Mouse (Mus musculus) embryonic facial prominence, embryonic 12.5 days (tissue): ENCODE results near the gene Gm4559. TPM values are rescaled to one million over a fixed set of nuclear protein-coding genes. Genes with fewer than 3 reads are reported as not detected.
A peak's percentile ranks its signal among the peaks of the same experiment; 100 is the strongest.
"Not testable (repeated sequence)": the region's sequence is repeated elsewhere in the genome, so short reads cannot be mapped to it uniquely, and the experiment has no call there.

Source experiments
- ATAC-seq: fragments of 200-750 bp; cut with Nextera tagmentation; 2 replicates; pipeline ENCODE4 v1.8.0; 2017; ENCODE audit not compliant: insufficient number of reproducible peaks, insufficient read depth, low FRiP score, low TSS enrichment
- H3K27ac ChIP-seq: fragments of 300-500 bp; sonication (generic); 2 replicates; pipeline ENCODE4 v1.5.1; 2016; ENCODE audit warnings: mild to moderate bottlenecking
- H3K27me3 ChIP-seq: fragments of 300-500 bp; sonication (generic); 2 replicates; pipeline ENCODE4 v1.6.1; 2016; ENCODE audit warnings: mild to moderate bottlenecking, moderate library complexity
- H3K36me3 ChIP-seq: fragments of 300-500 bp; sonication (generic); 2 replicates; pipeline ENCODE4 v1.6.1; 2016; ENCODE audit warnings: mild to moderate bottlenecking
- H3K4me1 ChIP-seq: fragments of 300-500 bp; sonication (generic); 2 replicates; pipeline ENCODE4 v1.6.1; 2016
- H3K4me2 ChIP-seq: fragments of 300-500 bp; sonication (generic); replicated peaks from 2 replicates; pipeline ENCODE4 v1.6.1; 2016; ENCODE audit warnings: mild to moderate bottlenecking, moderate library complexity
- H3K4me3 ChIP-seq: fragments of 300-500 bp; sonication (generic); 2 replicates; pipeline ENCODE4 v1.5.1; 2016; ENCODE audit warnings: mild to moderate bottlenecking
- H3K9ac ChIP-seq: fragments of 300-500 bp; sonication (generic); 2 replicates; pipeline ENCODE4 v1.6.1; 2016; ENCODE audit warnings: mild to moderate bottlenecking, moderate library complexity
- H3K9me3 ChIP-seq: fragments of 300-500 bp; sonication (generic); 2 replicates; pipeline ENCODE4 v1.6.1; 2016; ENCODE audit warnings: mild to moderate bottlenecking, moderate library complexity
- WGBS: fragments of 180-500 bp; shearing (Covaris S2); methylation state at CpG from one replicate; pipeline ENCODE4 v1.1.7; 2016; 5-methylcytosine and 5-hydroxymethylcytosine counted together
- polyA plus RNA-seq: library from polyadenylated mRNA; unstranded; fragments of >200 nt; fragmentation: Nextera tagmentation; extraction: Ambion mirVana; gene quantifications from 2 replicates; pipeline ENCODE4 v1.2.1, GENCODE M21; 2016

Gene Gm4559
- polyA plus RNA-seq, 1 experiment from 2014 or later, result not detected

GRCm38 (mm10) chr7:142297018-142297417 is 22.9 kb upstream of the Gm4559 start, which contains the start of gene Krtap5-1:
TSS of gene Krtap5-1 (minus strand) at chr7:142297118.
- ATAC-seq, H3K9me3 ChIP-seq, H3K4me2 ChIP-seq, H3K4me3 ChIP-seq, H3K4me1 ChIP-seq, H3K27ac ChIP-seq, H3K27me3 ChIP-seq, H3K36me3 ChIP-seq, H3K9ac ChIP-seq: not testable (repeated sequence)

- ATAC-seq, result not testable (repeated sequence)
- WGBS, result 46% methylated on average over 4 of the region's 4 CpGs
Observed at GRCm38 (mm10) chr7:142296108-142296507, 21.9 kb upstream of the Gm4559 start.

GRCm38 (mm10) chr7:142295418-142295817 is 21.3 kb upstream of the Gm4559 start:
- no peak for ATAC-seq
- Histone ChIP-seq H3K36me3 (no peaks in the 10 kb centered on the region), H3K4me1 (no peaks in the 10 kb centered on the region), H3K27ac (no peak overlapping the region), H3K9me3 (no peaks in the 10 kb centered on the region), H3K9ac (no peak overlapping the region), H3K4me3 (no peak overlapping the region), H3K27me3 (0 out of 2 replicates have a peak, but pooled peaks cover 3% of the 10 kb centered on the region), H3K4me2 (no peak overlapping the region)

More at GRCm38 (mm10) chr7:142296108-142296507, 21.9 kb upstream of the Gm4559 start:
- H3K27ac ChIP-seq, H3K4me1 ChIP-seq, H3K9me3 ChIP-seq, H3K27me3 ChIP-seq, H3K9ac ChIP-seq, H3K4me2 ChIP-seq, H3K36me3 ChIP-seq, H3K4me3 ChIP-seq: not testable (repeated sequence)

GRCm38 (mm10) chr7:142293851-142294250 is 19.7 kb upstream of the Gm4559 start:
- not testable (repeated sequence) for H3K4me3 ChIP-seq, H3K36me3 ChIP-seq, H3K4me2 ChIP-seq, H3K4me1 ChIP-seq, ATAC-seq, H3K9ac ChIP-seq, H3K27ac ChIP-seq, H3K27me3 ChIP-seq, H3K9me3 ChIP-seq
- WGBS, result 0% methylated on average over 2 of the region's 2 CpGs

- H3K36me3 ChIP-seq, H3K9me3 ChIP-seq, H3K4me1 ChIP-seq, H3K9ac ChIP-seq, ATAC-seq, H3K4me3 ChIP-seq, H3K27ac ChIP-seq, H3K4me2 ChIP-seq: not testable (repeated sequence)
- H3K27me3 ChIP-seq, result 0 out of 2 replicates have a peak, but pooled peaks cover 11% of the 10 kb centered on the region
- WGBS, result 66% methylated on average over 9 of the region's 9 CpGs
Observed at GRCm38 (mm10) chr7:142285910-142286612, 11.9 kb upstream of the Gm4559 start.

- Histone ChIP-seq H3K9me3 (no peaks in the 10 kb centered on the region), H3K27me3 (0 out of 2 replicates have a peak, but pooled peaks cover 12% of the 10 kb centered on the region), H3K27ac (peak overlapping the region; percentile 90; the same call in 1 of the 2 replicates), H3K4me2 (peak overlapping the region; percentile 59), H3K9ac (no peak overlapping the region), H3K36me3 (no peaks in the 10 kb centered on the region), H3K4me1 (peaks cover 6% of the 10 kb centered on the region; the same call in 1 of the 2 replicates), H3K4me3 (peak overlapping the region; percentile 52)
- peak; percentile 64; the same call in 1 of the 2 replicates for ATAC-seq
- 22% methylated on average over 23 of the region's 23 CpGs for WGBS
Observed at GRCm38 (mm10) chr7:142285130-142285835, 11.1 kb upstream of the Gm4559 start.

GRCm38 (mm10) chr7:142284615-142285080 is 10.5 kb upstream of the Gm4559 start:
- ATAC-seq, result peak; percentile 72; the same call in 1 of the 2 replicates

GRCm38 (mm10) chr7:142284023-142284591 is 9.9 kb upstream of the Gm4559 start:
- Histone ChIP-seq H3K27me3 (0 out of 2 replicates have a peak, but pooled peaks cover 12% of the 10 kb centered on the region), H3K4me2 (peak overlapping the region; percentile 59), H3K9ac (peak overlapping the region; percentile 61), H3K36me3 (no peaks in the 10 kb centered on the region), H3K9me3 (no peaks in the 10 kb centered on the region), H3K4me1 (peaks cover 6% of the 10 kb centered on the region; the same call in 1 of the 2 replicates), H3K27ac (peak overlapping the region; percentile 90), H3K4me3 (peak overlapping the region; percentile 52)
- ATAC-seq, result peak; percentile 80; the same call in 1 of the 2 replicates
- under 1% methylated on average over 38 of the region's 38 CpGs for WGBS

More at GRCm38 (mm10) chr7:142284615-142285080, 10.5 kb upstream of the Gm4559 start:
- no peaks in the 10 kb centered on the region for H3K36me3 ChIP-seq
- peak overlapping the region; percentile 52 for H3K4me3 ChIP-seq
- peak overlapping the region; percentile 59 for H3K4me2 ChIP-seq
- peak overlapping the region; percentile 61 for H3K9ac ChIP-seq
- peaks cover 6% of the 10 kb centered on the region; the same call in 1 of the 2 replicates for H3K4me1 ChIP-seq
- H3K9me3 ChIP-seq, result no peaks in the 10 kb centered on the region
- H3K27me3 ChIP-seq, result 0 out of 2 replicates have a peak, but pooled peaks cover 12% of the 10 kb centered on the region
- under 1% methylated on average over 19 of the region's 19 CpGs for WGBS
- peak overlapping the region; percentile 90 for H3K27ac ChIP-seq

- not testable (repeated sequence) for H3K9ac ChIP-seq, H3K9me3 ChIP-seq, H3K27ac ChIP-seq, H3K4me1 ChIP-seq, H3K4me3 ChIP-seq, ATAC-seq, H3K36me3 ChIP-seq
- WGBS, result 20% methylated on average over 2 of the region's 2 CpGs
- Histone ChIP-seq H3K27me3 (0 out of 2 replicates have a peak, but pooled peaks cover 12% of the 10 kb centered on the region), H3K4me2 (peak overlapping the region; percentile 59)
Observed at GRCm38 (mm10) chr7:142282847-142283246, 8.7 kb upstream of the Gm4559 start.

GRCm38 (mm10) chr7:142279291-142279690 is 5.1 kb upstream of the Gm4559 start:
- not testable (repeated sequence) for ATAC-seq, H3K4me1 ChIP-seq
- WGBS, result 46% methylated on average over 1 of the region's 1 CpGs

GRCm38 (mm10) chr7:142278183-142278582 is 4.0 kb upstream of the Gm4559 start:
- H3K9ac ChIP-seq, H3K4me1 ChIP-seq, H3K27ac ChIP-seq, ATAC-seq, H3K9me3 ChIP-seq, H3K4me3 ChIP-seq, H3K4me2 ChIP-seq, H3K36me3 ChIP-seq: not testable (repeated sequence)
- 0% methylated on average over 3 of the region's 3 CpGs for WGBS
- H3K27me3 ChIP-seq, result 0 out of 2 replicates have a peak, but pooled peaks cover 12% of the 10 kb centered on the region

More at GRCm38 (mm10) chr7:142279291-142279690, 5.1 kb upstream of the Gm4559 start:
- not testable (repeated sequence) for H3K36me3 ChIP-seq, H3K4me3 ChIP-seq, H3K27ac ChIP-seq, H3K9ac ChIP-seq, H3K9me3 ChIP-seq, H3K4me2 ChIP-seq
- 0 out of 2 replicates have a peak, but pooled peaks cover 12% of the 10 kb centered on the region for H3K27me3 ChIP-seq
